Mouse (Mus musculus) ES-E14 (cell line): ENCODE measurements around the gene Siglecf.

Experiments
- HCFC1 ChIP-seq: IDR thresholded peaks from 2 replicates; pipeline ENCODE4 v1.6.1; 2012; ENCODE audit warnings: low read length, inconsistent platforms, borderline replicate concordance; ENCODE audit not compliant: insufficient read depth
- MAFK ChIP-seq: IDR thresholded peaks from 2 replicates; pipeline ENCODE4 v1.6.1; 2014; ENCODE audit warnings: mild to moderate bottlenecking, low read depth, low read length, inconsistent platforms; ENCODE audit not compliant: insufficient read depth
- ZNF384 ChIP-seq: IDR thresholded peaks from 2 replicates; pipeline ENCODE4 v1.6.1; 2012; ENCODE audit warnings: low read depth, low read length, inconsistent platforms

DNA sequence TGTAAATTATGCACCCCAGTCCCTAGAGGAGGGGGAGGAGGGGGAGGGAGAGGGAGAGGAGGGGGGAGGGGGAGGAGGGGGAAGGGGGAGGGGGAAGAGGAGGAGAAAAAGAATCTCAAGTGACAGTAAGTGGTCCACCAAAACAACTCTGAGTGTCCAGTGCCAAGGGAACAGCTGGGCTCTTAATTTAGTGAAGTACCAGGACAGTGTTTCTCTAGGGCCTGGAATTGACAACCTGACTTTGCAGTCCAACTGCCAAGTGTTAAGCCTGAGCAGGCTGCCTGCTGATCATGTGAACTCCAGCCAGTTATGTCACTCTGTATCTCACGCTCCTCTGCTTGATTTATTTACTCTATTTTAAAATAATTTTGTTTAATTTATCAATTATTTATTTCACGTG lies 17.2 kb upstream of the Siglecf start:
- TF ChIP-seq HCFC1 (no peak), MAFK (no peak), ZNF384 (no peak)
